Mouse (Mus musculus) ES-Bruce4 (cell line): ENCODE results near the gene Hspbap1.

Experiments used
- EP300 ChIP-seq: IDR thresholded peaks from 2 replicates; pipeline ENCODE4 v1.6.1; 2011; ENCODE audit warnings: low read depth, low read length; ENCODE audit not compliant: insufficient read depth
- POLR2A ChIP-seq: IDR thresholded peaks from one replicate; pipeline ENCODE4 v1.8.1; 2011; ENCODE audit warnings: low read length; ENCODE audit not compliant: insufficient read depth

DNA sequence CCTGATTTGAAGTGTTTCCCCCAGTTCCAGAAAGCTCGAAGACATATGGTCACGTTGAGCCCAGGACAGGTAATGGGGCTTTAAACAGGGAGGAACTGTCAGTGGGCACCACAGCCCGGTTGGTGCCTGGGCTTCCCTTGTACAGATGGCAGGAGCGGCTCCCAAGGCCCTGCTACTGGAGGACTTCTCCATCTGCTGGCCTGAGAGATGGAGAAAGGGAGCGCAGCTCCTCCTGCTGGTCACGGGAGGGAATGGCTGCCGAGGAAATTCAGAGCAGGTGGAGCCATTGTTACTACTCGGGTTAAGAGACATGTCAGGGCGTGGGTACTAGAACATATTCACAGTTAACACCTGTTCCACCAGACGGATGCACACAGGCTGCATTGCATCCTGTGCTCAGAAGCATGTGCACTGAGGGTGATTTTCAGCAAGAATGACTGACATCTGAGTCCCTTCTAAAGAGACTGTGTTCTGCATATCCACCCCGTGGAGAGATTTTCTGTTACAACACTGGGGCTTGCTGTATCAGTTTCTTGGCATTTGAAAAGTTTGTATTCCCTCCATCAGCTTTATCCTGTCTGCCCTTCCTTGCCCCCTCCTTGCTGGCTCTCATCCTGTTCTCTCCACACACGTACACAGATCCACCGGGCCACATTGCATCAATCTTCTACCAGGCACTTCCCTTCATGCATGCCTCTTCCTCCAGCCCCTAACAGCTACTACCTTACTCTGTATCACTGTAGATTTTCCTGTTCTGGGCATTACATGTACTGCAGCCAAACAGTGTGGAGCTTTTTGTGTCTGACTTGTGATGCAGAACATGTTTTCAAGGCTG, 47.3 kb downstream of the Hspbap1 start:
- TF ChIP-seq EP300 (no peak), POLR2A (no peak)
